Mouse (Mus musculus) retina, embryonic 14.5 days (tissue): Measurements from ENCODE around the gene Mrnip.

Experiments
- DNase-seq: peaks from one replicate; pipeline ENCODE4 v3.0.0-alpha.2; 2015; ENCODE audit warnings: low spot score

The Mrnip gene

GRCm38 (mm10) chr11:50225611-50226378, 51.6 kb downstream of the Mrnip start:
- peak; percentile 45 for DNase-seq

- no peak for DNase-seq
These were observed 52.2 kb downstream of the Mrnip start for GRCm38 (mm10) chr11:50226406-50226805.

GRCm38 (mm10) chr11:50227226-50227625, 53.0 kb downstream of the Mrnip start:
- DNase-seq = no peak

- no peak for DNase-seq
These were observed 53.5 kb downstream of the Mrnip start for GRCm38 (mm10) chr11:50227736-50228135.

GRCm38 (mm10) chr11:50228772-50229171, 54.5 kb downstream of the Mrnip start:
- no peak for DNase-seq

- no peak for DNase-seq
These were observed 55.1 kb downstream of the Mrnip start for GRCm38 (mm10) chr11:50229252-50229910.

GRCm38 (mm10) chr11:50230481-50231304, 56.4 kb downstream of the Mrnip start:
- no peak for DNase-seq

GRCm38 (mm10) chr11:50231411-50231810, 57.2 kb downstream of the Mrnip start:
- DNase-seq = peak; percentile 92

- no peak for DNase-seq
These were observed 58.8 kb downstream of the Mrnip start for GRCm38 (mm10) chr11:50233022-50233421.

- DNase-seq = no peak
These were observed 59.7 kb downstream of the Mrnip start for GRCm38 (mm10) chr11:50233993-50234392.

GRCm38 (mm10) chr11:50234606-50235005, 60.4 kb downstream of the Mrnip start:
- DNase-seq = no peak

GRCm38 (mm10) chr11:50236540-50236936, 62.3 kb downstream of the Mrnip start:
- peak; percentile 87 for DNase-seq

- no peak for DNase-seq
These were observed 62.9 kb downstream of the Mrnip start for GRCm38 (mm10) chr11:50236937-50237835.

GRCm38 (mm10) chr11:50238324-50238723, 64.1 kb downstream of the Mrnip start, which contains the start of gene Ltc4s:
Ltc4s (minus strand) TSS chr11:50238616.
- DNase-seq = no peak

GRCm38 (mm10) chr11:50238821-50239791, 64.9 kb downstream of the Mrnip start:
- DNase-seq = no peak

GRCm38 (mm10) chr11:50240235-50240911, 66.1 kb downstream of the Mrnip start:
- no peak for DNase-seq

- DNase-seq = no peak
These were observed 69.7 kb downstream of the Mrnip start for GRCm38 (mm10) chr11:50243926-50244325.

GRCm38 (mm10) chr11:50245269-50245668, 71.0 kb downstream of the Mrnip start:
- no peak for DNase-seq

- no peak for DNase-seq
These were observed 74.4 kb downstream of the Mrnip start for GRCm38 (mm10) chr11:50248473-50249171.
